Mouse (Mus musculus): ENCODE measurements at regions not wholly inside any gene's neighbourhood (a gene's known extent, or its start where the extent isn't known, plus 50 kb on each side); places are given as distances from the start of the nearest gene placed in this dataset.
"Not testable (repeated sequence)": the region's sequence is repeated elsewhere in the genome, so short reads cannot be mapped to it uniquely, and the experiment has no call there.

- DNase-seq (ENCODE audit: low spot score): no peak
These were observed 59.3 kb downstream of the Sox2 start for GRCm38 (mm10) chr3:34709553-34709952.

GRCm38 (mm10) chr3:34712137-34712536 lies 61.9 kb downstream of the Sox2 start:
- not testable (repeated sequence) for H3K9ac ChIP-seq; H3K4me1 ChIP-seq (replicated peaks; ENCODE audit: control insufficient read depth, insufficient read depth, low read length); H3K4me2 ChIP-seq (replicated peaks); ATAC-seq (ENCODE audit: low FRiP score); H3K27me3 ChIP-seq (ENCODE audit: control insufficient read depth, insufficient read depth, low read length); DNase-seq (ENCODE audit: low spot score); H3K27ac ChIP-seq; H3K9me3 ChIP-seq (ENCODE audit: control insufficient read depth, low read length); H3K4me3 ChIP-seq (replicated peaks; ENCODE audit: low read length); H3K36me3 ChIP-seq (replicated peaks; ENCODE audit: control insufficient read depth, insufficient read depth)
- WGBS: 98% methylated on average over 7 of the region's 7 CpGs

More at GRCm38 (mm10) chr3:34709553-34709952, 59.3 kb downstream of the Sox2 start:
- Histone ChIP-seq H3K9me3 (ENCODE audit: control insufficient read depth, low read length) (no peaks in the 10 kb centered on the region), H3K4me2 (replicated peaks) (no peak overlapping the region), H3K27ac (no peak overlapping the region), H3K9ac (no peak overlapping the region), H3K27me3 (ENCODE audit: control insufficient read depth, insufficient read depth, low read length) (no peaks in the 10 kb centered on the region), H3K36me3 (replicated peaks; ENCODE audit: control insufficient read depth, insufficient read depth) (no peaks in the 10 kb centered on the region), H3K4me1 (replicated peaks; ENCODE audit: control insufficient read depth, insufficient read depth, low read length) (no peaks in the 10 kb centered on the region), H3K4me3 (replicated peaks; ENCODE audit: low read length) (no peak overlapping the region)
- 90% methylated on average over 13 of the region's 13 CpGs for WGBS
- no peak for ATAC-seq (ENCODE audit: low FRiP score)

- Histone ChIP-seq H3K4me2 (replicated peaks) (no peak overlapping the region), H3K9ac (no peak overlapping the region), H3K27ac (no peak overlapping the region), H3K27me3 (ENCODE audit: control insufficient read depth, insufficient read depth, low read length) (no peaks in the 10 kb centered on the region), H3K36me3 (replicated peaks; ENCODE audit: control insufficient read depth, insufficient read depth) (no peaks in the 10 kb centered on the region), H3K4me1 (replicated peaks; ENCODE audit: control insufficient read depth, insufficient read depth, low read length) (no peaks in the 10 kb centered on the region), H3K4me3 (replicated peaks; ENCODE audit: low read length) (no peak overlapping the region), H3K9me3 (ENCODE audit: control insufficient read depth, low read length) (no peaks in the 10 kb centered on the region)
- 84% methylated on average over 7 of the region's 7 CpGs for WGBS
- ATAC-seq (ENCODE audit: low FRiP score) (no peak), DNase-seq (ENCODE audit: low spot score) (no peak)
These were observed 72.3 kb downstream of the Sox2 start for GRCm38 (mm10) chr3:34722506-34722905.

GRCm38 (mm10) chr3:34726955-34727354 lies 76.8 kb downstream of the Sox2 start:
- Histone ChIP-seq H3K4me2 (replicated peaks) (no peak overlapping the region), H3K4me3 (replicated peaks; ENCODE audit: low read length) (no peak overlapping the region), H3K4me1 (replicated peaks; ENCODE audit: control insufficient read depth, insufficient read depth, low read length) (no peaks in the 10 kb centered on the region), H3K27ac (no peak overlapping the region), H3K9me3 (ENCODE audit: control insufficient read depth, low read length) (no peaks in the 10 kb centered on the region), H3K36me3 (replicated peaks; ENCODE audit: control insufficient read depth, insufficient read depth) (no peaks in the 10 kb centered on the region), H3K27me3 (ENCODE audit: control insufficient read depth, insufficient read depth, low read length) (no peaks in the 10 kb centered on the region), H3K9ac (no peak overlapping the region)
- WGBS: 29% methylated on average over 12 of the region's 12 CpGs
- ATAC-seq (ENCODE audit: low FRiP score): no peak
- DNase-seq (ENCODE audit: low spot score): peak; percentile 24

GRCm38 (mm10) chr3:34728282-34728681 lies 78.1 kb downstream of the Sox2 start:
- Histone ChIP-seq H3K9me3 (ENCODE audit: control insufficient read depth, low read length) (no peaks in the 10 kb centered on the region), H3K9ac (no peak overlapping the region), H3K4me2 (replicated peaks) (no peak overlapping the region), H3K36me3 (replicated peaks; ENCODE audit: control insufficient read depth, insufficient read depth) (no peaks in the 10 kb centered on the region), H3K4me3 (replicated peaks; ENCODE audit: low read length) (no peak overlapping the region), H3K4me1 (replicated peaks; ENCODE audit: control insufficient read depth, insufficient read depth, low read length) (no peaks in the 10 kb centered on the region), H3K27me3 (ENCODE audit: control insufficient read depth, insufficient read depth, low read length) (no peaks in the 10 kb centered on the region), H3K27ac (no peak overlapping the region)
- DNase-seq (ENCODE audit: low spot score) (no peak), ATAC-seq (ENCODE audit: low FRiP score) (no peak)

- WGBS: 90% methylated on average over 5 of the region's 5 CpGs
- Histone ChIP-seq H3K9me3 (ENCODE audit: control insufficient read depth, low read length) (no peaks in the 10 kb centered on the region), H3K4me3 (replicated peaks; ENCODE audit: low read length) (no peak overlapping the region), H3K9ac (no peak overlapping the region), H3K4me1 (replicated peaks; ENCODE audit: control insufficient read depth, insufficient read depth, low read length) (no peaks in the 10 kb centered on the region), H3K36me3 (replicated peaks; ENCODE audit: control insufficient read depth, insufficient read depth) (no peaks in the 10 kb centered on the region), H3K27ac (no peak overlapping the region), H3K4me2 (replicated peaks) (no peak overlapping the region), H3K27me3 (ENCODE audit: control insufficient read depth, insufficient read depth, low read length) (no peaks in the 10 kb centered on the region)
- ATAC-seq (ENCODE audit: low FRiP score) (no peak), DNase-seq (ENCODE audit: low spot score) (no peak)
These were observed 84.8 kb downstream of the Sox2 start for GRCm38 (mm10) chr3:34734966-34735365.

GRCm38 (mm10) chr3:34738001-34738400 lies 87.8 kb downstream of the Sox2 start:
- Histone ChIP-seq H3K27ac (no peak overlapping the region), H3K4me1 (replicated peaks; ENCODE audit: control insufficient read depth, insufficient read depth, low read length) (no peaks in the 10 kb centered on the region), H3K4me2 (replicated peaks) (no peak overlapping the region), H3K9ac (no peak overlapping the region), H3K4me3 (replicated peaks; ENCODE audit: low read length) (no peak overlapping the region), H3K9me3 (ENCODE audit: control insufficient read depth, low read length) (no peaks in the 10 kb centered on the region), H3K27me3 (ENCODE audit: control insufficient read depth, insufficient read depth, low read length) (no peaks in the 10 kb centered on the region), H3K36me3 (replicated peaks; ENCODE audit: control insufficient read depth, insufficient read depth) (no peaks in the 10 kb centered on the region)
- DNase-seq (ENCODE audit: low spot score) (no peak), ATAC-seq (ENCODE audit: low FRiP score) (no peak)
- 87% methylated on average over 4 of the region's 4 CpGs for WGBS

GRCm38 (mm10) chr3:34738938-34739337 lies 88.7 kb downstream of the Sox2 start:
- Histone ChIP-seq H3K4me3 (replicated peaks; ENCODE audit: low read length) (no peak overlapping the region), H3K27ac (no peak overlapping the region), H3K9me3 (ENCODE audit: control insufficient read depth, low read length) (no peaks in the 10 kb centered on the region), H3K4me1 (replicated peaks; ENCODE audit: control insufficient read depth, insufficient read depth, low read length) (no peaks in the 10 kb centered on the region), H3K36me3 (replicated peaks; ENCODE audit: control insufficient read depth, insufficient read depth) (no peaks in the 10 kb centered on the region), H3K9ac (no peak overlapping the region), H3K4me2 (replicated peaks) (no peak overlapping the region), H3K27me3 (ENCODE audit: control insufficient read depth, insufficient read depth, low read length) (no peaks in the 10 kb centered on the region)
- DNase-seq (ENCODE audit: low spot score): no peak
- WGBS: 60% methylated on average over 7 of the region's 7 CpGs
- no peak for ATAC-seq (ENCODE audit: low FRiP score)

- Histone ChIP-seq H3K4me1 (replicated peaks; ENCODE audit: control insufficient read depth, insufficient read depth, low read length) (no peaks in the 10 kb centered on the region), H3K4me2 (replicated peaks) (no peak overlapping the region), H3K9me3 (ENCODE audit: control insufficient read depth, low read length) (no peaks in the 10 kb centered on the region), H3K27ac (no peak overlapping the region), H3K27me3 (ENCODE audit: control insufficient read depth, insufficient read depth, low read length) (no peaks in the 10 kb centered on the region), H3K36me3 (replicated peaks; ENCODE audit: control insufficient read depth, insufficient read depth) (no peaks in the 10 kb centered on the region), H3K4me3 (replicated peaks; ENCODE audit: low read length) (no peak overlapping the region), H3K9ac (no peak overlapping the region)
- DNase-seq (ENCODE audit: low spot score) (no peak), ATAC-seq (ENCODE audit: low FRiP score) (no peak)
- WGBS: 88% methylated on average over 7 of the region's 7 CpGs
These were observed 89.5 kb downstream of the Sox2 start for GRCm38 (mm10) chr3:34739693-34740092.

GRCm38 (mm10) chr3:34740110-34740509 lies 89.9 kb downstream of the Sox2 start:
- Histone ChIP-seq H3K4me1 (replicated peaks; ENCODE audit: control insufficient read depth, insufficient read depth, low read length) (no peaks in the 10 kb centered on the region), H3K9me3 (ENCODE audit: control insufficient read depth, low read length) (no peaks in the 10 kb centered on the region), H3K4me2 (replicated peaks) (no peak overlapping the region), H3K9ac (no peak overlapping the region), H3K27me3 (ENCODE audit: control insufficient read depth, insufficient read depth, low read length) (no peaks in the 10 kb centered on the region), H3K27ac (no peak overlapping the region), H3K4me3 (replicated peaks; ENCODE audit: low read length) (no peak overlapping the region), H3K36me3 (replicated peaks; ENCODE audit: control insufficient read depth, insufficient read depth) (no peaks in the 10 kb centered on the region)
- WGBS: 95% methylated on average over 9 of the region's 9 CpGs
- no peak for ATAC-seq (ENCODE audit: low FRiP score)
- DNase-seq (ENCODE audit: low spot score): no peak

Measured in hindbrain, embryonic 14.5 days (tissue).